Mouse (Mus musculus) brain, embryonic 14.5 days (tissue): Measurements from ENCODE around the gene Kif26b.

Experiments
- CTCF ChIP-seq: fragments of 200-500 bp; IDR thresholded peaks from 2 replicates; pipeline ENCODE4 v1.5.1; 2012; ENCODE audit warnings: inconsistent platforms, mild to moderate bottlenecking, moderate library complexity, borderline replicate concordance; ENCODE audit not compliant: insufficient read depth, insufficient read length; ENCODE audit errors: extremely low read depth
- POLR2A ChIP-seq: fragments of 200-500 bp; IDR thresholded peaks from 2 replicates; pipeline ENCODE4 v1.6.1; 2012; ENCODE audit warnings: mild to moderate bottlenecking, inconsistent platforms, borderline replicate concordance; ENCODE audit not compliant: poor library complexity, insufficient read depth, insufficient read length, severe bottlenecking; ENCODE audit errors: extremely low read depth

GRCm38 (mm10) chr1:178917194-178917902 is 388.4 kb downstream of the Kif26b start:
- TF ChIP-seq CTCF = no peak
- TF ChIP-seq POLR2A = no peak
